In the genomic region with DNA sequence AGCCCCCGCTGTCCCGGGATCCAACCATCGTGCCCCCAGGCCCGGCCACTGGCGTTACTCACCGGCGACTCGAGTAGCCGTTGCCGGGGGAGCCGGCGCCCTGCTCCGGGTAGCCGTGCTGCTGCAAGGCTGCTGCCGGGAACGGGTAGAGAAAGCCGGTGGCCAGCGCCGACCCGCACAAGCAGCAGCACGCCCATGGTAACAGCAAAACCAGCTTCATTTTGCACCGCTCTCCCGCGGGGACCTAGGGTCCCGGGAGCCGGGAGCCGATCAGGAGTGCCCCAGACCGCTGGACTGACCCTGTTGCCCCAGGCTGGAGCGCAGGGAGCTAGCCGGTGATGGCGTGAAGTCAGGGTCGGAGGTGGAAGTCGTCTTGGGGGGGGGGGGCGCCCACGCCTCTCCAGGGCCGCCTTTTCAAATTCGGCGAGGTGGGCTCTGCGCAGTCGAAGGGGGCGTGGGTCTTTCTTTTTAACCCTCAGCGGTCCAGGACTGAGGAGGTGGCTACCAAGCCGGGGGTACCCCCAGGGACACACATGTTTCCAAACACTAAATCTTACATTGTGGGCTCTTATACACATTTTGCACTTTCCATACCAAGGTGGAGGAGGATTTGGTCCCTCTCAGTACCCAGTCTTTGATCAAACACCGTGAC, we compare ENCODE assay signal across 7 mouse cellular contexts. TPM values are rescaled to one million over a fixed set of nuclear protein-coding genes. Genes with fewer than 3 reads are reported as not detected.
DNase-seq lines count a peak whose midpoint lies in the region; ATAC-seq and TF ChIP-seq lines count a peak whose summit lies in the region.

Col26a1 (minus strand) TSS at position 422 of the 652 bp plus-strand sequence.

- H3K4me1 ChIP-seq in lung, embryonic 14.5 days (ENCODE audit: insufficient read depth): peaks cover 6% of the 10 kb centered on the region; the same call in 1 of the 2 replicates
- peaks cover 33% of the 10 kb centered on the region for H3K4me1 ChIP-seq in embryonic facial prominence, embryonic 12.5 days
- H3K4me1 ChIP-seq in heart, embryonic 13.5 days: peaks cover 32% of the 10 kb centered on the region
- peaks cover 22% of the 10 kb centered on the region for H3K4me1 ChIP-seq in neural tube, embryonic 15.5 days

- peaks cover 25% of the 10 kb centered on the region for H3K27me3 ChIP-seq in lung, embryonic 14.5 days (ENCODE audit: insufficient read depth, low read length)
- no peaks in the 10 kb centered on the region for H3K27me3 ChIP-seq in embryonic facial prominence, embryonic 12.5 days
- H3K27me3 ChIP-seq in heart, embryonic 13.5 days (replicated peaks): peaks cover 53% of the 10 kb centered on the region
- H3K27me3 ChIP-seq in neural tube, embryonic 15.5 days (replicated peaks): peaks cover 26% of the 10 kb centered on the region

- H3K9me3 ChIP-seq in lung, embryonic 14.5 days (ENCODE audit: low read depth, low read length): no peaks in the 10 kb centered on the region
- H3K9me3 ChIP-seq in embryonic facial prominence, embryonic 12.5 days: no peaks in the 10 kb centered on the region
- H3K9me3 ChIP-seq in heart, embryonic 13.5 days: no peaks in the 10 kb centered on the region
- no peaks in the 10 kb centered on the region for H3K9me3 ChIP-seq in neural tube, embryonic 15.5 days (replicated peaks)

- no peak within 1 kb of the TSS; the same call in 1 of the 2 replicates for H3K27ac ChIP-seq in lung, embryonic 14.5 days (ENCODE audit: low read depth)
- peak within 1 kb of the TSS; percentile 95 for H3K27ac ChIP-seq in embryonic facial prominence, embryonic 12.5 days
- H3K27ac ChIP-seq in heart, embryonic 13.5 days (replicated peaks): peak within 1 kb of the TSS; percentile 42
- 0 out of 2 replicates have a peak within 1 kb of the TSS, but pooled peaks have one; percentile 33 for H3K27ac ChIP-seq in neural tube, embryonic 15.5 days (replicated peaks)

- peak; percentile 62 for DNase-seq in lung, embryonic 14.5 days
- no peak for DNase-seq in lung, adult 18-20 months
- DNase-seq in left cerebral cortex, postnatal 36 days (ENCODE audit: low spot score in 2 of 2): peak; percentile 25 to 29
- no peak for DNase-seq in cerebellum, adult 11-12 months

- no peaks in the 10 kb centered on the region for H3K36me3 ChIP-seq in lung, embryonic 14.5 days (ENCODE audit: insufficient read depth)
- peaks cover 14% of the 10 kb centered on the region for H3K36me3 ChIP-seq in embryonic facial prominence, embryonic 12.5 days
- H3K36me3 ChIP-seq in heart, embryonic 13.5 days: no peaks in the 10 kb centered on the region
- no peaks in the 10 kb centered on the region for H3K36me3 ChIP-seq in neural tube, embryonic 15.5 days

- H3K4me2 ChIP-seq in lung, embryonic 14.5 days: peak within 1 kb of the TSS; percentile 87
- H3K4me2 ChIP-seq in embryonic facial prominence, embryonic 12.5 days (replicated peaks): peak within 1 kb of the TSS; percentile 48
- H3K4me2 ChIP-seq in heart, embryonic 13.5 days: peak within 1 kb of the TSS; percentile 83
- H3K4me2 ChIP-seq in neural tube, embryonic 15.5 days: peak within 1 kb of the TSS; percentile 87

- TF ChIP-seq CTCF in lung, embryonic 14.5 days (IDR thresholded peaks at IDR 0.05; ENCODE audit: low read depth): no peak

- 1% methylated on average over 43 of the region's 44 CpGs for WGBS in lung, embryonic 14.5 days
- under 1% methylated on average over 44 of the region's 44 CpGs for WGBS in embryonic facial prominence, embryonic 12.5 days
- 1% methylated on average over 43 of the region's 44 CpGs for WGBS in heart, embryonic 13.5 days
- under 1% methylated on average over 44 of the region's 44 CpGs for WGBS in neural tube, embryonic 15.5 days

- intact Hi-C loops in left cerebral cortex, postnatal 36 days (cut with DNase I): no loop called here

- peak within 1 kb of the TSS; percentile 64 for H3K9ac ChIP-seq in lung, embryonic 14.5 days
- H3K9ac ChIP-seq in embryonic facial prominence, embryonic 12.5 days: peak within 1 kb of the TSS; percentile 96
- H3K9ac ChIP-seq in heart, embryonic 13.5 days: peak within 1 kb of the TSS; percentile 83
- peak within 1 kb of the TSS; percentile 66 for H3K9ac ChIP-seq in neural tube, embryonic 15.5 days (replicated peaks)

- peak; percentile 50; the same call in 1 of the 2 replicates for ATAC-seq in lung, embryonic 14.5 days (ENCODE audit: insufficient read depth)
- peak; percentile 30; the same call in 1 of the 2 replicates for ATAC-seq in embryonic facial prominence, embryonic 12.5 days (ENCODE audit: insufficient number of reproducible peaks, insufficient read depth, low FRiP score, low TSS enrichment)
- ATAC-seq in heart, embryonic 13.5 days (ENCODE audit: extremely low read depth, insufficient number of reproducible peaks, low FRiP score, low TSS enrichment): peak; percentile 31; the same call in 1 of the 2 replicates
- ATAC-seq in neural tube, embryonic 15.5 days (ENCODE audit: low FRiP score): 0 out of 2 replicates have a peak, but pooled peaks have one; percentile 51

- H3K4me3 ChIP-seq in lung, embryonic 14.5 days (ENCODE audit: low read depth, low read length): peak within 1 kb of the TSS; percentile 56
- peak within 1 kb of the TSS; percentile 85 for H3K4me3 ChIP-seq in embryonic facial prominence, embryonic 12.5 days
- H3K4me3 ChIP-seq in heart, embryonic 13.5 days: peak within 1 kb of the TSS; percentile 64
- H3K4me3 ChIP-seq in neural tube, embryonic 15.5 days (replicated peaks): peak within 1 kb of the TSS; percentile 60

RNA-seq across cellular contexts. Expression of gene Col26a1, which starts in this region (rescaled TPM):
- 9.0 and 11.7 TPM in 2 replicates for polyA plus RNA-seq in lung, embryonic 14.5 days (2014; fragmentation: Nextera tagmentation; extraction: Ambion mirVana)
- 239 and 242 TPM in 2 replicates for polyA plus RNA-seq in embryonic facial prominence, embryonic 12.5 days (2016; fragmentation: Nextera tagmentation; extraction: Ambion mirVana)
- polyA plus RNA-seq in heart, embryonic 13.5 days (2015; fragmentation: Nextera tagmentation; extraction: Ambion mirVana): 20.2 and 21.8 TPM in 2 replicates
- total RNA-seq in left cerebral cortex, postnatal 36 days (2021): 10 to 100 TPM in 1 of 2 experiments, 1 to 10 TPM in 1; 8.3 to 13.7 TPM
- polyA plus RNA-seq in neural tube, embryonic 15.5 days (2015; fragmentation: Nextera tagmentation; extraction: Ambion mirVana): 35.4 and 45.5 TPM in 2 replicates

Comparison
In these comparisons a context has a peak if more than half of its experiments do, and no peak if none do; other contexts are left out.
1. DNase-seq: peak in lung, embryonic 14.5 days (single experiment) and left cerebral cortex, postnatal 36 days (2 of 2); none in lung, adult 18-20 months (0 of 2) and cerebellum, adult 11-12 months (single experiment).
2. Peak in every context shown above with its lines, with median percentiles within 50 percentile points of each other: ATAC-seq, H3K4me2 ChIP-seq, H3K4me3 ChIP-seq and H3K9ac ChIP-seq.